Mouse (Mus musculus) heart, postnatal 4 days (tissue): ENCODE measurements around the gene Bloc1s4. TPM values are rescaled to one million over a fixed set of nuclear protein-coding genes. Genes with fewer than 3 reads are reported as not detected.

Experiments used
- DNase-seq: peaks from one replicate; pipeline ENCODE4 v3.0.0; 2021
- total RNA-seq, 2 experiments: library from RNA; stranded (reverse); gene quantifications; 2 replicates each; pipeline ENCODE4 v1.2.3; 2021

The Bloc1s4 gene
- total RNA-seq, 2 experiments from 2014 or later: 11.6 to 13.7 TPM

DNA sequence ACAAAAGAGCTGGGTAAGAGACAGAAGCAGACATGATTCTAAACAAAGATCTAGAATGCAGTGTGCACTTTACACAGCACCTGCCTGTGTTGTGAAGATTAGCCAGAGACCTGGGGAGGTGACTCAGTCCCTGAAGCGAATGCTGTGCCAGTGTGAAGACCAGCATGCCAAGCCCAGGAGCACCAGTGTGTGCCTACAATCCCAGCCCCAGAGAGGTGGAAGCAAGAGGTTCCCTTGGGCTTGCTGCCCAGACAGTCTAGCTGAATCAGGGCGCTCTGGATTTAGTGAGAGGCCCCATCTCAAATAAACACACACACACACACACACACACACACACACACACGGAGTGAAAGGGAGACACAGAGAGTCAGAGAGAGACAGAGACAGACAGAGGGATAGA is 30.6 kb downstream of the Bloc1s4 start:
- no peak for DNase-seq

DNA sequence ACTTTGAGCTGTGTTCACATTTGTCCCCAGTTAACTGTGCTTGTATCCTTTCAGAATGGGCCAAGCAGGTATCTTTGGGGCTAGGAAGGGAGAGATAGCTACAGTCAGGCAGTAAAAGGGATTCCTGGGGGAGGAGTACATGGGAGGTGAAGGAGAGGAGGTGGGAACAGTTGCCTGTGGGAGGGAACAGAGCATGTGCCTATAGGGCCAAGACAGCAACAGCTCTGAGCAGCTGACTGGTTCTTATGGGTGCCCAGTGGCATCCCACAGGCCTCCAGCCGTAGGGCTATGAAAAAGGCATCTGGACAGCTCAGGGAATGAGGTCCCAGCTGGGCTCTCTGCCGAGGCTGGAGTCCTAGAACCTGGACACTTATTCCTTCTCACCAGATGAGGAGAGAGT is 31.6 kb downstream of the Bloc1s4 start:
- no peak for DNase-seq

DNA sequence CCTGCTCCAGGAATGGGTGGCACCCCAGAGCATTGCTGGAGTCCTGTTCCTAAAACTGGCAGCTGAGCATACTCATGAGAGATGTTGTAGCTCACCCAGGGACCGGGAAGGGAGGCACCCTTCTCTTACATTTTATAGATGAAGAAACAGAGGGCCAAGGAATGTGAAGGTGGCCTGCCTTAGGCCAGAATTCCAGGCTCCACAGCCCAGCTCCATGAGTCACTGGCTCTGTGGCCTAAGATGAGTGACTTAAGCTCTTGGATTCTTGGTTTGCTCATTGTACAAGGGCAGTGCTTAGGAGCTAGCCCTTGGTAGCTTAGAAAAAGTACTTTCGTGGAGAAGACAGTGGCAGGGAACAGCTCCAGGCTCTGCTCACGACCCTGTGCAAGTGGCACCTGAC is 33.6 kb downstream of the Bloc1s4 start:
- DNase-seq: no peak

DNA sequence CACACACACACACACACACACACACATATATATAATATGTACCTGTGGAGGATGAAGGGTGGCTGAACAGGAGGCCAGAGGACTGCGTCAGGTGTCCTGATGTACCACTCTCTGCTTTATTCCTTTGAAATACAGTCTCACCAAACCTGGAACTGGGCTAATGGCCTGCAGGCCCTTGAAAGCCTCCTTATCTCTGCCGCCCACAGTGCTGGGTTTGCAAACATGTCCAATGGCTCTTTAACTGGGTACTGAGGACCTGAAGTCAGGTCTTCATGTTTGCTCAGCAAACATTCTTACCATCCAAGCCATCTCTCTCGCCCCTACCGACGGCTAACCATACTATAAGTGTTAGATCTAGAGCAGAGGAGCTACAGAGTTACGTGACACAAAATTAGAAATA is 34.8 kb downstream of the Bloc1s4 start:
- no peak for DNase-seq

DNA sequence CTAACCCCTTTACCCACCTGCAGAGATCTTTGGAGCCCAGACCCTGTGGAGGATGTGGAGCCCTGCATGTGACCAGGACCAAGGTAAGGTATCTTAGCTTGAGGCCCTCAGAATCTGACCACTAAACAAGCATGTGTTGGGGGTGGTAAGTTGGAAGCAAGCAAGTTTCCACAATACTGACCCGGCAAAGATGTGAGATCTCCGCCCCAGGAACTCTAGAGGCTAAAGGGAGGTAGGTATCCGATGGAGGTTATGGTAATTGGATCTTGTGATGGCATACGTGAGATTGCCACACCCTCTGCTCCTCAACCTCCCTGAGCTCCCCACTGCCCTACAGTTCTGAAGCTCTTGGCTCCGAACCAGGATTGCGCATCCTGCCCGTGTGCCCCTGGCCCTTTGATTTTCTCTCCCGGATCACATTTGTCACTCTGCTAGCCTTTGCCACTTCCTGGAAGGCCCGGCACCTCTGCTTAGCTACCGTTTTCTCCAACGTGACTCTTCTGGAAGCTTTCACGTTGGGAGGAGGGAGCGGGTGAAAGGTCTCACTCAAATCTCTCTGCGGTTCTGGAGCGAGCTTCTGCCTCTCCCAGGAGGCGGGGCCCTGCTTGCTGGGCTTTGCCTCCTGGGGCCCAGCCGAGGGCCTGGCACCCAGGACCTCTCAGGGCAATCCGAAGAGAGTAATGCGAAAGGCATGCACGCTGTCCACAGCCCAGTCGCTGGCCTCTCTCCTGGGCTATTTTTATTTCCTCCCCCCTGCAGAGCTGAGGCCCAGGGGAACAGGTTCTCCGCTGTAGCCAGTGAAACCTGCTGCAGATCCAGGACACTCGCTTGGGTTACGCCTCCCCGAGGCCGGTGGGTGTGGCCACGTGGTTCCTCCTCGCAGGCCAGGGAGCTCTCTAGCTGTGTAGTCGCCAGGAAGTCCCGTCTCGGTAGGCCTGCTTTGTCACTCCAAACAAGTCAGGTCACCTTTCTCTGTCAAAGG is 35.6 kb downstream of the Bloc1s4 start:
- DNase-seq: peak; percentile 92

DNA sequence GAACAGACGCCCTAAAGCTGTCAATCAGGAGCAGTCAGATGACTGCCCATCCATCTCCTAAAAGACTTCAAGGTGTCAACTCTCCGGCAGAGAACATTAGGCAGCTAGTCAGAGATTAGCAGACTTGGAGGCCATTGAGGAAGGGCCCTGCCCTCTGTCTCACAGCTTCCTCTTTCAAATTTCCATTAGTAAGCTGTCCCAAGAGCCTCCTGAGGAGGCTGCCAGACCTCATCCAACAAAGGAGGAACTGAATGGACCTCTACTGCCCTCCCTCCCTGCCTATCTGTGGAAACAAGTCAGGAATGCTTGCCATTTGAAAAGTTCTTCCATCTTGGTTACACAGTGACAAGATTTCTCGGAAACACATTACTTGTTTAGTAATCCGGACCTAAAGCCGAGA is 36.6 kb downstream of the Bloc1s4 start:
- no peak for DNase-seq

DNA sequence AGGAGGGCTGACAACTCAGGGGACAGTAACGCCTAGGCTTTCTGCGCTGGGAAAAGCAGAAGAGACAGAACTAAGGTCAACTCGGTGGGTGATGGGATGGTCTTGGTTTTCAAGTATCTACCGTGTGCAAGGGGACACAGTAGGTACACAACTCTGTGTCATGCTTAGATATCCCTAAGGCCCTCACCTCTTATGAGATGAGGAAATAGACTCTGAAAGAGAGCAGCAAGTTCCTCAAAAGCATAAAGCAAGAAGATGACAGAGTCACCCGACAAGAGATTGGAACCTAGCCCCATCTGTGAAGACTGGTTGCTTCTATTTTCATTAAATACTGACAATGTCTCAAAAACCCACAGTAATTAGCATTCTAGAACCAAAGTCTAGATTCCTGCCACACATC is 42.7 kb downstream of the Bloc1s4 start:
- no peak for DNase-seq

DNA sequence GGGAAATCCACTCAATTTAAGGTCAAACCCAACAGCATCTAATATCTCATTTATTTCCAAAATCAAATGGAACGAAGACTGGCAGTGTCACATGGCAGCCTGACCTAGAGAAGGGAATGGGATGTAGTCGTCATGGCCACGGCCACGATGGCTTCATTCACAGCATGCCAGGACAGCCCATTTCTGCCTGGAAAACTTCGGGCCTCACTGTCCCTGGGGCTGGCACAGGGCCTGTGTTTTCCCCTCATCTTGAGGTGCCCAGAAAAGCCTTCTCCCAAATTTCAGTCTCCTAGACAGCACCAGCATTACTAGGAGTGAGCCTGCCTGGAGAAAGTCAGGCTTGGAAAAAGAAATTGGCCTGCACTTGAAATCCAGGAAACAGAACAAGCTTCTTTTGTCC is 43.1 kb downstream of the Bloc1s4 start:
- no peak for DNase-seq

DNA sequence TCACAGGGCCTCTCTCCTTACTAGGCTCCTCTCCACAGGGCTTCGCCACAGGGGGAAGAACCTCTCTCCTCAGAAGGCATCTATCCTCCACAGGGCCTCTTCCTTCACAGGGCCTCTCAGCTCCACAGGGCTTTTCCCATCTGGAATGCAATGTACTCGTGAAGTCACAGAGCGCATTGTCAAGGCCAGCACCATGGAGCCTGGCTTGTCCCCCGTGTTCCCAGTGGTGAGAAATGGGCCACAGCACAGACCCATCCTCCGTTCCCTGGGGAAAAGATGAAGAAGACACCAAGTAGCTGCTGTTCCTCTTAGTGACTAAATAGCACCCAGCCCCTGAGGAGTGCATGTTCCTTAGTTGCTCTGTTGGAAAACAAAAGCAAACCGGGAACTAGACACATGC is 43.8 kb downstream of the Bloc1s4 start:
- no peak for DNase-seq

DNA sequence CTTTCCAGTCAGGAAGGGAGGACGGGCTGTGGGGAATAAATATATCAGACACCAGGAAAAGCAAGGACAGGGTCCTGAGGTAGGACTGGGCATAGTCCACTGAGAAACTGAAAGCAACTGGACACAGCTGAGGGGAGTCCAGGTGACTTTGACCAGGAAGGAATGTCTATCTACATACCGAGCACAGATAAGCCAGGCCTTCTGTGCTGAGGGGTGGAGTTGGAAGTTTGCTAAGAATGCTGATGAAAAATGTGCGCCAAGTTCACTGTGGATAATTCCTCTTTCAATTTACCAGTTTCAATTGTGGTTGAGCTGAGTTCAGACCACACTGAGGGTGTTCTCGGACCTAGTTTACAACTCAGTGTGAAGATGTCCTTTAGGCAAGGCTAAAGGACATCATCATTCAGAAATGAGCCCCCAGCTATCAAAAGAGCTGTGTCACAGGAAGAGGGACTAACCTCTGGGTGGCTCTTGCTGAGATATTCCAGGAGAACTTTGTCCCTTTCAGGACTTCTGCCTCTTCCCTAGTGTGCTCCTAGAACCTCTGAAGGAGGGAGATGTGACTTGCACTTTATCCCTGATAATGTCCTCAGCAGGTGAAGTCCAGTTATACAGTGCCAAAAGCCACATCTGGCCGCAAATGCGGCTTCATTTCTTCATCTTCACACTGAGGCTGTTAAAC is 47.4 kb downstream of the Bloc1s4 start:
- DNase-seq: no peak

DNA sequence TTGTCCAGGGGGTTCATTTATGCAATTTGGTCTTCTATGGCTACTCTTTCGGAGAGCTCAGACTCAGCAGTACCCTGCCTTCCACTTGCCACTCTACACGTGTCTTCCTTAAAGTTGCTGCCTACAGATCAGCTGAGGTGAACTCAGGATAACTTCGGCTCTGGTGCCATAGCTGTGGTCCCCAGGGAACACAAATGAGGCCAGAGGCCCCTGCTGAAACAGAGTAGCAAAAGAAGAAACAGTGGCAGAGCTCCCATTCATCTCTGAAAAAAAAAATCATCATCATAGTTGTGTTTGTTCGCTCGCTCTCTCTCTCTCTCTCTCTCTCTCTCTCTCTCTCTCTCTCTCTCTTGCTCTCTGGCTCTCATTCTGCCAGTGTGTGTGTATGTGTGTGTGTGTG is 49.8 kb downstream of the Bloc1s4 start:
- no peak for DNase-seq

DNA sequence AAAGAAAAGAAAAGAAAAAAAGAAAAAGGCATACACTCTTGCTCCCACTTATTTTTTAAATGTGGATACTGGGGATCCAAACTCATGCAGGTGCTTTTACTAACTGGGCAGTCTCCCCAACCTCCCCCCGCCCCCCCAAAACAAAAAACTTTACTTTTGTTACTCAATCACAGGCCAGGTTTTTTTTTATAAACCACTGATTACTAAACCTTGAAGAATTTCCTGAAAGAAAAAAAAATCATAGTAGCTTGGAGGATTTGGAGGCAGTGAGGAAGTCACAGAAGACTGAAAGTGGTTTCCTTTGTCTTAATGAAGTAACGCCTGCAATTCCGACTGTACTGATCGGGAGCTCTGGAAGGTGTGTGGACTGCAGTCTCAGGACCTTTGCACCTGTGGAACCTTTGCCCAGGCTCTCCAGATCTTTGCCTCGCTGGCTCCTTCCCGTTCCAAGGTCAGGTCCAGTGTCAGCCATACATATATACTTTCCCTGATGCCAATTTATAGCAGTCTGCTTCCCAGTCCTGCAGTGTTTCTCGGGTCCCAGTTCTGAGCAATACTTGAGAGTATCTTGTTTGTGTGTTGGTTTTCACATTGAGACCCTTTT is 50.3 kb downstream of the Bloc1s4 start:
- DNase-seq: no peak

Other genes starting within 250 kb of the Bloc1s4 start
- 10 to 100 TPM; 20.6 to 22.6 TPM for gene Tbc1d14, start 155.4 kb downstream of the Bloc1s4 start, total RNA-seq
- 100 to 1,000 TPM; 101 to 105 TPM for gene D5Ertd579e, start 52.6 kb downstream of the Bloc1s4 start, total RNA-seq
- gene Mrfap1, start 48.1 kb upstream of the Bloc1s4 start, total RNA-seq: 100 to 1,000 TPM; 306 to 323 TPM
- gene Man2b2, start 82.0 kb upstream of the Bloc1s4 start, total RNA-seq: 10 to 100 TPM; 19.2 to 19.7 TPM
- gene Ppp2r2c, start 119.9 kb upstream of the Bloc1s4 start, total RNA-seq: under 1 TPM; 0.19 to 0.25 TPM
- gene Wfs1, start 240.6 kb upstream of the Bloc1s4 start, total RNA-seq: 10 to 100 TPM; 26.3 to 27.7 TPM